Mouse (Mus musculus) layer of hippocampus, postnatal 10 days (tissue): Measurements from ENCODE around the gene Tnfsf9. TPM values are rescaled to one million over a fixed set of nuclear protein-coding genes. Genes with fewer than 3 reads are reported as not detected.
A peak's percentile ranks its signal among the peaks of the same experiment; 100 is the strongest.
"Not testable (repeated sequence)": the region's sequence is repeated elsewhere in the genome, so short reads cannot be mapped to it uniquely, and the experiment has no call there.

Experiments used
- DNase-seq, 2 experiments: peaks; one replicate each; pipeline ENCODE4 v3.0.0; 2021; ENCODE audit warnings: low spot score in 2 of 2
- total RNA-seq, 2 experiments: library from RNA; stranded (reverse); gene quantifications; 2 replicates each; pipeline ENCODE4 v1.2.3; 2021

Tnfsf9 gene
- total RNA-seq, 2 experiments from 2014 or later = 0.75 to 1.0 TPM

DNA sequence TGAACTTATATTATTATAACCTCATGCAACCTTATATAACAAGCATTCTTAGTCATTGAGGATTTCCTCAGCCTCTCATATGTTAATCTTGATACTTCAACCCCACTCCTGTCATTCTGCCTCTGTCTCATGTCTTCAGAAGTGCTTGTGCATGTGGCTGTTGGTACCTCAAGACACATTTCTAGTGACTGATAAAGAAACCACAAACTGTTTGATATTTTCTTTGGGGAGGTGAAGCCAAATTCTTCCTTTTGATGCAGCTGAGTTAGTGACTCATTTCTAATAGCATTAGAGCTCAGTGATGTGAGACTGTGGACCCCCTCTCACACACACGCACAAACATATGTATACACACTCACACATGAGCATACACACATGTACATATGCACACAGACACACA lies 26.7 kb downstream of the Tnfsf9 start:
- DNase-seq = no peak

DNA sequence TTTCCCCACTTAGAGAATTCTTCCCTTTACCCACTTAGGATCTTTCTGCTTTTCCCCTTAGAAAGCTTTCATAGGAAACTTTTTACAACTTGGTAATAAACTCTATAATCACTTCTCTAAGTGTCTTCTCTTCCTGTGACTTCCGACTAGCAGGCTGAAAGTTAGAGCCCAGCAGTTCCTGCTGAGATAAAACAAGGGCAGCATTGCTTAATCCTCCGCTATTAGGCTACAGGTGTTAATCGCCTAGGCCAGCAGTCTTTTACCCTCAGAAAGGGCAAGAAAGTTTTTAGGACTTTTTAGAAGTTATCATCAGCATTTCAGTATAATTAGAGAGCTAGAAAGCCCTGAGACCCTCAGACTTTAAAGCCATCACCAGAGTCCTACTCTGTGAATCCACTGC lies 28.9 kb downstream of the Tnfsf9 start:
- DNase-seq = not testable (repeated sequence)

DNA sequence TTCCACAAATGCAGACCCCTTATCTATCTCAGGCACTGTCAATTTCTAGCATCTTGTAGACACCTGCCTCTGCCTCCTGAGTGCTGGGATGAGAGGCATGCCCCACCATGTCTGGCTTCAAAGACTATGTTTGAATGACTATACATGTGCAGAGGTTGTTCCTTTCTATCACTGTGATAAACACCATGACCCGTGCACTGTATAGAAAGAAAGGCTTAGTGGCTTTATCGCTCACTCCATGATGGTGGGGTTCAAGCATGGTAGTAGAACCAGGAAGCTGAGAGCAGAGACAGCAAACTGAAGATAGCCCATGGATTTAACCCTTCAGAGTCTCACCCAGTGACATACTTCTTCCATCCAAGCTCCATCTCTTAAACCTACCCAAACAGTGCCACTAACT lies 29.6 kb downstream of the Tnfsf9 start:
- no peak for DNase-seq

- DNase-seq = no peak
Measured at GRCm38 (mm10) chr17:57135635-57136034, 30.5 kb downstream of the Tnfsf9 start.

- no peak for DNase-seq
Measured at GRCm38 (mm10) chr17:57138676-57139075, 33.6 kb downstream of the Tnfsf9 start.

DNA sequence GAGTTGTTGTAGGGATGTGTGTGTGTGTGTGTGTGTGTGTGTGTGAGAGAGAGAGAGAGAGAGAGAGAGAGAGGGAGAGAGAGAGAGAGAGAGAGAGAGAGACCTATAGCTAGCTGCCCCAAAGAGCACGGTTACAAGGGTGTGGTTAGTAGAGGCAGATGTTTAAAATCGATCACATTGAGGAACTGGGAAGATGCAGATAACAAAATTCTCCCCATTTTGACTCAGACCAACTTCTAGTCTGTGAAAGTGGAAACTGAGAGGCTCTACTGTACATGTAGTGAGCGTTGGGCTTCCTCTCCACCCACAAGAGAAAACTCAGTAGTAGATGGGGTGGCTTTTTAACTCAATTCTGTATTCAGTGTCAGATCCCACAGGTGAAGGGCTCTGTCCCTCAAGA lies 34.6 kb downstream of the Tnfsf9 start:
- no peak for DNase-seq

DNA sequence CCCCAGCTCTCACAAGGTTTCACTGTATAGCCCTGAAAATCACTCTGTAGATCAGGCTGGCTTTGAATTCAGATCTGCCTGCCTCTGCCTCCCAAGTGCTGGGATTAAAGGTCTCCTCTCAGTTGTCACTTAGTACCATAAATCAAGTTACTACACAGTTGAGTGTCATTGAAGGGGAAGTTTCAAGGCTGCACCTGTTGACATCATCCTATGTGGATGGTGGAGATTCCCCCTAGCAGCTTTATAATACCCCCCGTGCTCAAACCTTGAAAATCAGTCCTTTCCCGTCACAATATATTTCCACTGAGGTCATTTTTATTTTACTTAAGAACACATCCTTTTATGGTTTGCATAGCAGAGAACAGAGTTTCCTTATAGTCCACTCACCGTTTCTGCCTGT lies 38.6 kb downstream of the Tnfsf9 start:
- no peak for DNase-seq

DNA sequence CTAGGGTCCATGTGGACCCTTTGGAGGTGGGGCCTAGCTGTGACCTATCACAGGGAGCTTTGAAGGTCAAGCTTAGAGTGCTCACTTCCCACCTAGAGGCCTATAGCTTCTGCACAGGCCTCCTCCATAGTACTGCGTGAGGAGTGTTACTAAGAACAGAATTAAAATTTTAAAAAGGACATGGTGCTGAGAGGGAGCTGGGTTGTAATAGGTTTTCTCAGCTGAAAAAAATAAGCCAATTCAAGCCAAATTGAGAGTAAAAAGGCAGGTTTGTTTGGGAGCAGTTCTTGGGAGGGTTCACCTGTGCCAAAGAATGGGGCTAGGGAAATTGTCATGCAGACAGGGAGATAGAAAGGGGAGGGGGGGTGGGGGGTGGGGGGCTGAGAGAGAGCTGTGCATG lies 40.0 kb downstream of the Tnfsf9 start:
- no peak for DNase-seq

DNA sequence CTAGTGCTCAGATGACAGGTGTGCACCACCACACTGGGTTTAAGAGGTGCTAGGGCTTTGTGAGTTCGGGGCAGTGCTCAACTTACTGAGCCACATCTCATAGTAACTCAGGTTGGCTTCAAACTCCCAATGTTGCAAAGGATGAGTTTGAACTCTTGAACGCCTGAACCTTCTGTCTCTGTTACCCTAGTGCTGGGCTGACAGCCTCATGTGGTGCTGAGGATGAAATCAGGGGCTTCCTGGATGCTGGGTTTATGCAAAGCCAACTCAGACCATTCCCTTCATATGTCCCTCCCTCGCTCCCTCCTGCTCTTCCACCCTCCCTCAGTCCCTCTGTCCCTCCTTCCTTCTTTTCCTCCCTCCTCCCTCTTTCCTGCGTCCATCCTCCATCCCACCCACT lies 43.2 kb downstream of the Tnfsf9 start:
- no peak for DNase-seq

DNA sequence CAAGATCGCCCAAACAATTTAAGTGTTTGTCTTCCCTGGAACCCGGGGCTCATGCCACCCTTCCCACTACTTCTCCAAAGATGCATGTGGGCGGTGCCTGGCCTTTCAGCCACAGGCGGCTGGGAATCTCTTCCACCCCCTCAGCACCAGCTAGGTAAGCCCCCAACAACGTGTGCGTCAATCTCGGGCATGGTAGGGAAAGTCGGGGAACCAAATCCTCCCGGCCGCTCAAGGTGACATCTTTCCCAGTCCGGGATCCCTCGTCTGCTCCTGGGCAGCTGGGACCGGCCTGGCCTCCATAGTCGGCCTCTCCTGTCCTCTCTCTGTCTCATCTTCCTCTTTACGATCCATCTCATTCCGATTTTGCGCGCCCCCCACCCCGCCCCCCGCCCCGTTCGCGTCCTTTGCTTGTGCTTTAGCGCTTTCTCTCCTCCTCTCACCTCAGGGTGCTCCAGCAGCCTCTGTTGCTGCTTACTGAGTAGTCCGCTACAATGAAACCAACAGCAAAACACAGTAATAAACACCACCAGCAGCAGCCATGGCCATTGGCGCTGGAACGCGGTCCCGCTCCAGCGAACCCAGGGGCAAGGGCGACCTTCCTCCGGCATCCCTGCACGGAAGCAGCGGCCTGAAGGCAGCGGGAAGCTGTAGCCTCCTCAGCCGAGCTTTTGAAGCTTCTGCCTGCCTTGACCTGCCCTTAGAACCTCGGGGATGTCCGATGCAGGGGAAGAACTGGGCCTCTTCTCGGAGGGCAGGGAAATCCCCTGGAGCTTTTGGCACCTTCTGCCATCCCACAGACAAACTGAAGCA lies 44.1 kb downstream of the Tnfsf9 start, which contains the start of gene Cd70:
Cd70 (minus strand) TSS at position 784 of the 810 bp plus-strand sequence.
- peak; percentile 5 to 12 for DNase-seq

GRCm38 (mm10) chr17:57153006-57153405 lies 47.9 kb downstream of the Tnfsf9 start:
- no peak for DNase-seq

GRCm38 (mm10) chr17:57153787-57154186 lies 48.7 kb downstream of the Tnfsf9 start:
- no peak for DNase-seq

Other genes starting within 250 kb of the Tnfsf9 start
- not detected for gene Acsbg2, start 230.9 kb upstream of the Tnfsf9 start, total RNA-seq
- gene 1700061G19Rik, start 229.8 kb upstream of the Tnfsf9 start, total RNA-seq = under 1 TPM; 0.11 to 0.39 TPM
- 10 to 100 TPM; 68.7 to 72.0 TPM for gene Mllt1, start 169.9 kb upstream of the Tnfsf9 start, total RNA-seq
- not detected for gene Acer1, start 123.2 kb upstream of the Tnfsf9 start, total RNA-seq
- 10 to 100 TPM; 55.7 to 56.0 TPM for gene Clpp, start 115.0 kb upstream of the Tnfsf9 start, total RNA-seq
- gene Alkbh7, start 108.0 kb upstream of the Tnfsf9 start, total RNA-seq = 10 to 100 TPM; 27.8 to 34.0 TPM
- gene Pspn, start 105.3 kb upstream of the Tnfsf9 start, total RNA-seq = not detected
- gene Gtf2f1, start 94.0 kb upstream of the Tnfsf9 start, total RNA-seq = 10 to 100 TPM; 45.0 to 47.4 TPM
- under 1 TPM in 1 of 2 experiments, not detected in 1; 0.41 TPM for gene Gm17949, start 93.9 kb upstream of the Tnfsf9 start, total RNA-seq
- gene Khsrp, start 73.8 kb upstream of the Tnfsf9 start, total RNA-seq = 100 to 1,000 TPM; 105 to 116 TPM
- not detected for gene Slc25a41, start 63.7 kb upstream of the Tnfsf9 start, total RNA-seq
- 1 to 10 TPM in 1 of 2 experiments, under 1 TPM in 1; 0.45 to 1.1 TPM for gene Crb3, start 46.2 kb upstream of the Tnfsf9 start, total RNA-seq
- gene Slc25a23, start 45.5 kb upstream of the Tnfsf9 start, total RNA-seq = 100 to 1,000 TPM; 308 to 317 TPM
- 1 to 10 TPM; 1.2 to 1.9 TPM for gene Dennd1c, start 26.8 kb upstream of the Tnfsf9 start, total RNA-seq
- gene Tubb4a, start 17.5 kb upstream of the Tnfsf9 start, total RNA-seq = 100 to 1,000 TPM; 487 to 549 TPM
- gene Cd70, start 44.5 kb downstream of the Tnfsf9 start, total RNA-seq = under 1 TPM in 1 of 2 experiments, not detected in 1; 0.42 TPM
- gene Tnfsf14, start 88.9 kb downstream of the Tnfsf9 start, total RNA-seq = not detected
- gene C3, start 122.8 kb downstream of the Tnfsf9 start, total RNA-seq = 1 to 10 TPM; 2.7 to 2.8 TPM
- gene Gpr108, start 143.1 kb downstream of the Tnfsf9 start, total RNA-seq = 10 to 100 TPM; 15.0 to 16.3 TPM
- 1 to 10 TPM; 6.6 to 8.0 TPM for gene Trip10, start 144.1 kb downstream of the Tnfsf9 start, total RNA-seq
- 1 to 10 TPM; 4.4 to 4.6 TPM for gene Vav1, start 173.8 kb downstream of the Tnfsf9 start, total RNA-seq